Comparison of ENCODE assay signal across 34 mouse cellular contexts in genomic region chrX:53579311-53579710, GRCm38 (mm10). TPM values are rescaled to one million over a fixed set of nuclear protein-coding genes. Genes with fewer than 3 reads are reported as not detected.
DNase-seq lines count a peak whose midpoint lies in the region; ATAC-seq and TF ChIP-seq lines count a peak whose summit lies in the region.
"Had no signal": no experiment of that assay in that cellular context is flagged by ENCODE, and none has a peak within 500 bp of the region (broad histone marks: within the 10 kb centered on the region; RNA-seq: fewer than 3 reads in every experiment).

No protein-coding gene starts in this region.

- H3K36me3 ChIP-seq in kidney, embryonic 16.5 days (ENCODE audit: insufficient read depth, low read length): no peaks in the 10 kb centered on the region
- H3K36me3 ChIP-seq in liver, adult 2 months (ENCODE audit: control insufficient read depth, insufficient read depth, low read length): no peaks in the 10 kb centered on the region
- no peaks in the 10 kb centered on the region for H3K36me3 ChIP-seq in liver, postnatal 0 days (replicated peaks; ENCODE audit: insufficient read depth, low read length)
- H3K36me3 ChIP-seq: embryonic facial prominence, embryonic 12.5 days; embryonic facial prominence, embryonic 15.5 days; hindbrain, embryonic 12.5 days had no signal

- ATAC-seq in kidney, embryonic 16.5 days (ENCODE audit: low FRiP score, low TSS enrichment): no peak
- no peak for ATAC-seq in liver, postnatal 0 days
- ATAC-seq in megakaryocyte, adult 5-6 weeks (ENCODE audit: poor library complexity, severe bottlenecking): no peak
- ATAC-seq: CD4-positive, CD25-positive, alpha-beta regulatory T cell, adult 4 months; forebrain, embryonic 14.5 days; forebrain, postnatal 0 days had no signal

- no peaks in the 10 kb centered on the region for H3K9me3 ChIP-seq in kidney, embryonic 16.5 days (ENCODE audit: low read length)
- H3K9me3 ChIP-seq in liver, postnatal 0 days (ENCODE audit: low read length): no peaks in the 10 kb centered on the region
- H3K9me3 ChIP-seq: embryonic facial prominence, embryonic 12.5 days; embryonic facial prominence, embryonic 15.5 days; hindbrain, embryonic 12.5 days had no signal

- no peaks in the 10 kb centered on the region for H3K79me2 ChIP-seq in liver, adult 2 months (ENCODE audit: control insufficient read depth, insufficient read depth, low read length)

- no peak overlapping the region for H3K4me3 ChIP-seq in kidney, embryonic 16.5 days (ENCODE audit: low read length)
- H3K4me3 ChIP-seq in liver, adult 2 months (ENCODE audit: insufficient read depth, low read depth, low read length): no peak overlapping the region
- no peak overlapping the region for H3K4me3 ChIP-seq in liver, postnatal 0 days (ENCODE audit: low read depth, low read length)
- H3K4me3 ChIP-seq in layer of hippocampus, adult 2 months: no peak overlapping the region
- H3K4me3 ChIP-seq: embryonic facial prominence, embryonic 12.5 days; embryonic facial prominence, embryonic 15.5 days; gastrocnemius, adult 2 months; hindbrain, embryonic 12.5 days had no signal

- TF ChIP-seq POLR2A in liver, adult 2 months (IDR thresholded peaks at IDR 0.05; ENCODE audit: extremely low read depth, insufficient read depth, low read length): no peak

- DNase-seq in kidney, adult 18-20 months: peak; percentile 51
- peak; percentile 12 for DNase-seq in liver, adult 2 months (ENCODE audit: extremely low read depth, low read depth, low spot score)
- no peak for DNase-seq in liver, postnatal 0 days
- peak; percentile 16 for DNase-seq in kidney, postnatal 10 days
- peak; percentile 60 to 70 for DNase-seq in kidney, postnatal 25 days
- DNase-seq in layer of hippocampus, adult 2 months (ENCODE audit: low spot score in 2 of 2): no peak
- DNase-seq: adrenal gland, adult 2 months; adrenal gland, postnatal 36 days; cerebellum, adult 18-20 months; cerebellum, adult 9-10 months; cerebellum, postnatal 14 days; forebrain, postnatal 0 days; gastrocnemius, adult 2 months; gastrocnemius, postnatal 14 days; heart, adult 11 months had no signal

- no peak overlapping the region for H3K9ac ChIP-seq in kidney, embryonic 16.5 days (replicated peaks; ENCODE audit: low read length)
- no peak overlapping the region for H3K9ac ChIP-seq in liver, adult 2 months (ENCODE audit: low read depth, low read length)
- no peak overlapping the region for H3K9ac ChIP-seq in liver, postnatal 0 days (replicated peaks)
- H3K9ac ChIP-seq: embryonic facial prominence, embryonic 12.5 days; embryonic facial prominence, embryonic 15.5 days; forebrain, postnatal 0 days; hindbrain, embryonic 12.5 days had no signal

- 80% methylated on average over 1 of the region's 1 CpGs for WGBS in kidney, embryonic 16.5 days
- 35% methylated on average over 1 of the region's 1 CpGs for WGBS in liver, adult 2 months
- 83% methylated on average over 1 of the region's 1 CpGs for WGBS in liver, postnatal 0 days (ENCODE audit: insufficient replicate concordance)

- no peak for TF ChIP-seq CTCF in liver, adult 2 months (IDR thresholded peaks at IDR 0.05; ENCODE audit: low read depth, low read length)
- no peak for TF ChIP-seq CTCF in liver, postnatal 0 days (IDR thresholded peaks at IDR 0.05; ENCODE audit: low read depth)
- no peak for TF ChIP-seq CTCF in layer of hippocampus, adult 2 months (conservative IDR thresholded peaks at IDR 0.05)

- H3K27me3 ChIP-seq in kidney, embryonic 16.5 days (ENCODE audit: insufficient read depth, low read length): no peaks in the 10 kb centered on the region
- H3K27me3 ChIP-seq in liver, adult 2 months (ENCODE audit: control insufficient read depth, insufficient read depth, low read length): no peaks in the 10 kb centered on the region
- no peaks in the 10 kb centered on the region for H3K27me3 ChIP-seq in liver, postnatal 0 days (ENCODE audit: insufficient read depth, low read length)
- H3K27me3 ChIP-seq: embryonic facial prominence, embryonic 12.5 days; embryonic facial prominence, embryonic 15.5 days; hindbrain, embryonic 12.5 days had no signal

- H3K4me1 ChIP-seq in kidney, embryonic 16.5 days (ENCODE audit: insufficient read depth, low read length): no peaks in the 10 kb centered on the region
- H3K4me1 ChIP-seq in liver, adult 2 months (ENCODE audit: control insufficient read depth, insufficient read depth, low read length): no peaks in the 10 kb centered on the region
- no peaks in the 10 kb centered on the region for H3K4me1 ChIP-seq in liver, postnatal 0 days (ENCODE audit: insufficient read depth)
- H3K4me1 ChIP-seq: embryonic facial prominence, embryonic 12.5 days; embryonic facial prominence, embryonic 15.5 days; hindbrain, embryonic 12.5 days had no signal

- TF ChIP-seq EP300 in liver, postnatal 0 days (IDR thresholded peaks at IDR 0.05; ENCODE audit: low read depth): no peak

- H3K4me2 ChIP-seq in kidney, embryonic 16.5 days (replicated peaks; ENCODE audit: low read depth, low read length): no peak overlapping the region
- H3K4me2 ChIP-seq in liver, postnatal 0 days (ENCODE audit: low read depth, low read length): no peak overlapping the region
- H3K4me2 ChIP-seq: embryonic facial prominence, embryonic 12.5 days; embryonic facial prominence, embryonic 15.5 days; heart, embryonic 11.5 days; hindbrain, embryonic 12.5 days had no signal

- H3K27ac ChIP-seq in kidney, embryonic 16.5 days (ENCODE audit: low read length): no peak overlapping the region
- H3K27ac ChIP-seq in liver, adult 2 months (replicated peaks; ENCODE audit: insufficient read depth, low read depth, low read length): no peak overlapping the region
- no peak overlapping the region for H3K27ac ChIP-seq in liver, postnatal 0 days (ENCODE audit: low read depth)
- H3K27ac ChIP-seq in layer of hippocampus, adult 2 months: no peak overlapping the region
- H3K27ac ChIP-seq: embryonic facial prominence, embryonic 12.5 days; embryonic facial prominence, embryonic 15.5 days; gastrocnemius, adult 2 months; hindbrain, embryonic 12.5 days had no signal

RNA-seq across cellular contexts. Expression of gene Rtl8c, which starts 28.5 kb away (rescaled TPM):
- polyA plus RNA-seq in kidney, embryonic 16.5 days (2015; fragmentation: Nextera tagmentation; extraction: Ambion mirVana): 72.6 and 78.3 TPM in 2 replicates
- not detected in 2 replicates for total RNA-seq in liver, adult 2 months (2014; rRNA removed)
- polyA plus RNA-seq in liver, adult 2 months (2012; rRNA removed): 1.5 and 2.2 TPM in 2 replicates
- polyA plus RNA-seq in liver, postnatal 0 days (2015; fragmentation: Nextera tagmentation; extraction: Ambion mirVana): 3.7 and 4.1 TPM in 2 replicates
- total RNA-seq in layer of hippocampus, adult 2 months (2021): 100 to 1,000 TPM; 174 to 189 TPM
- total RNA-seq in megakaryocyte, adult 5-6 weeks (2015): 2.5 TPM in 1 of 2 replicates, not detected in the other
- total RNA-seq in megakaryocyte, adult 5-6 weeks (2017): not detected in 2 replicates
- total RNA-seq: MEL had no signal

RNA-seq across cellular contexts. Expression of gene Gm14597, which starts 29.5 kb away (rescaled TPM):
- not detected in 2 replicates for polyA plus RNA-seq in kidney, embryonic 16.5 days (2015; fragmentation: Nextera tagmentation; extraction: Ambion mirVana)
- total RNA-seq in liver, adult 2 months (2014; rRNA removed): not detected in 2 replicates
- polyA plus RNA-seq in liver, adult 2 months (2012; rRNA removed): not detected in 2 replicates
- not detected in 2 replicates for polyA plus RNA-seq in liver, postnatal 0 days (2015; fragmentation: Nextera tagmentation; extraction: Ambion mirVana)
- total RNA-seq in layer of hippocampus, adult 2 months (2021): under 1 TPM in 1 of 2 experiments, not detected in 1; 0.71 TPM
- not detected in 2 replicates for total RNA-seq in megakaryocyte, adult 5-6 weeks (2015)
- not detected in 2 replicates for total RNA-seq in megakaryocyte, adult 5-6 weeks (2017)
- total RNA-seq: adrenal gland, adult 2 months; adrenal gland, postnatal 36 days; common myeloid progenitor, adult 5-6 weeks; gastrocnemius, adult 2 months; gastrocnemius, postnatal 14 days; gastrocnemius, postnatal 4 days; heart, adult 8-10 months; heart, postnatal 25 days; hematopoietic stem cell, adult 5-6 weeks; MEL had no signal
- polyA plus RNA-seq: adrenal gland, adult 2 months; C2C12; CD4-positive, CD25-positive, alpha-beta regulatory T cell, adult 4 months; embryonic facial prominence, embryonic 12.5 days; embryonic facial prominence, embryonic 15.5 days; forebrain, embryonic 11.5 days; forebrain, embryonic 14.5 days; frontal cortex, adult 2 months; heart, embryonic 11.5 days; heart, embryonic 14.5 days; heart, postnatal 0 days; hindbrain, embryonic 12.5 days had no signal

Comparison
In these comparisons a context has a peak if more than half of its experiments do, and no peak if none do; other contexts are left out.
1. DNase-seq: peak in kidney, adult 18-20 months (single experiment), liver, adult 2 months (single experiment), kidney, postnatal 10 days (single experiment) and kidney, postnatal 25 days (2 of 2); none in liver, postnatal 0 days (single experiment) and layer of hippocampus, adult 2 months (0 of 2).
2. RNA of gene Rtl8c, which starts 28.5 kb away (total RNA-seq): 174 to 189 TPM in layer of hippocampus, adult 2 months; not detected in liver, adult 2 months and 2.5 TPM in megakaryocyte, adult 5-6 weeks; every median in the first group is over 10 times any median in the second.